Mouse (Mus musculus) 3134 (cell line): Measurements from ENCODE around the gene Stxbp1.

ENCODE experiments used
- DNase-seq: peaks from one replicate; pipeline ENCODE4 v3.0.0-alpha.2; 2011; ENCODE audit warnings: low spot score; ENCODE audit not compliant: insufficient read length; ENCODE audit errors: extremely low read depth

The Stxbp1 gene

GRCm38 (mm10) chr2:32842558-32842957, 4.5 kb downstream of the Stxbp1 start:
- DNase-seq = no peak

GRCm38 (mm10) chr2:32841099-32841498, 5.9 kb downstream of the Stxbp1 start:
- DNase-seq = no peak

- no peak for DNase-seq
Measured at GRCm38 (mm10) chr2:32839261-32839660, 7.8 kb downstream of the Stxbp1 start.

GRCm38 (mm10) chr2:32838147-32838884, 8.7 kb downstream of the Stxbp1 start:
- DNase-seq = no peak

GRCm38 (mm10) chr2:32835588-32835987, 11.5 kb downstream of the Stxbp1 start:
- DNase-seq = no peak

GRCm38 (mm10) chr2:32834496-32834895, 12.5 kb downstream of the Stxbp1 start:
- no peak for DNase-seq

- no peak for DNase-seq
Measured at GRCm38 (mm10) chr2:32828979-32829676, 17.9 kb downstream of the Stxbp1 start.

- DNase-seq = no peak
Measured at GRCm38 (mm10) chr2:32825796-32826195, 21.2 kb downstream of the Stxbp1 start.

GRCm38 (mm10) chr2:32824778-32825177, 22.3 kb downstream of the Stxbp1 start:
- no peak for DNase-seq

GRCm38 (mm10) chr2:32824181-32824580, 22.9 kb downstream of the Stxbp1 start:
- DNase-seq = no peak

GRCm38 (mm10) chr2:32823579-32824154, 23.4 kb downstream of the Stxbp1 start:
- DNase-seq = no peak

GRCm38 (mm10) chr2:32823153-32823552, 23.9 kb downstream of the Stxbp1 start:
- DNase-seq = no peak

- no peak for DNase-seq
Measured at GRCm38 (mm10) chr2:32822643-32823042, 24.4 kb downstream of the Stxbp1 start.

GRCm38 (mm10) chr2:32821041-32821802, 25.8 kb downstream of the Stxbp1 start:
- DNase-seq = no peak

GRCm38 (mm10) chr2:32818208-32818607, 28.8 kb downstream of the Stxbp1 start:
- no peak for DNase-seq

GRCm38 (mm10) chr2:32817589-32817988, 29.5 kb downstream of the Stxbp1 start:
- no peak for DNase-seq

GRCm38 (mm10) chr2:32816946-32817581, 30.0 kb downstream of the Stxbp1 start:
- DNase-seq = no peak

GRCm38 (mm10) chr2:32816497-32816896, 30.5 kb downstream of the Stxbp1 start:
- no peak for DNase-seq

GRCm38 (mm10) chr2:32811959-32812358, 35.1 kb downstream of the Stxbp1 start:
- no peak for DNase-seq

GRCm38 (mm10) chr2:32808816-32809566, 38.1 kb downstream of the Stxbp1 start:
- DNase-seq = no peak
